Mouse (Mus musculus): ENCODE results near the gene Tmem232. TPM values are rescaled to one million over a fixed set of nuclear protein-coding genes. Genes with fewer than 3 reads are reported as not detected.
A peak's percentile ranks its signal among the peaks of the same experiment; 100 is the strongest.

The Tmem232 gene
- total and polyA plus RNA-seq, 2 experiments from 2014 or later: 0.18 TPM; not detected in 1

GRCm38 (mm10) chr17:65561361-65562015 is 20.9 kb upstream of the Tmem232 start:
- Histone ChIP-seq H3K4me2 (ENCODE audit: low read depth, low read length) (no peak overlapping the region), H3K4me1 (ENCODE audit: control insufficient read depth, insufficient read depth) (0 out of 2 replicates have a peak, but pooled peaks cover 11% of the 10 kb centered on the region), H3K9me3 (replicated peaks; ENCODE audit: control insufficient read depth, low read length) (no peaks in the 10 kb centered on the region), H3K36me3 (replicated peaks; ENCODE audit: control insufficient read depth, insufficient read depth, low read length) (no peaks in the 10 kb centered on the region), H3K27me3 (ENCODE audit: control insufficient read depth, insufficient read depth, low read length) (no peaks in the 10 kb centered on the region), H3K9ac (replicated peaks; ENCODE audit: low read depth, low read length) (no peak overlapping the region), H3K27ac (ENCODE audit: low read depth) (no peak overlapping the region), H3K4me3 (ENCODE audit: low read depth, low read length) (no peak overlapping the region)
- TF ChIP-seq EP300 (IDR thresholded peaks at IDR 0.05; ENCODE audit: low read depth) (no peak), CTCF (IDR thresholded peaks at IDR 0.05; ENCODE audit: low read depth) (no peak)
- ATAC-seq (ENCODE audit: insufficient read depth, low read depth) (no peak), DNase-seq (ENCODE audit: low spot score) (no peak)
- WGBS: 64% methylated on average over 6 of the region's 6 CpGs

GRCm38 (mm10) chr17:65559273-65559672 is 18.7 kb upstream of the Tmem232 start:
- DNase-seq (ENCODE audit: low spot score): peak; percentile 34
- Histone ChIP-seq H3K27me3 (ENCODE audit: control insufficient read depth, insufficient read depth, low read length) (no peaks in the 10 kb centered on the region), H3K4me2 (ENCODE audit: low read depth, low read length) (no peak overlapping the region), H3K27ac (ENCODE audit: low read depth) (no peak overlapping the region), H3K4me3 (ENCODE audit: low read depth, low read length) (no peak overlapping the region), H3K9ac (replicated peaks; ENCODE audit: low read depth, low read length) (no peak overlapping the region), H3K36me3 (replicated peaks; ENCODE audit: control insufficient read depth, insufficient read depth, low read length) (no peaks in the 10 kb centered on the region), H3K4me1 (ENCODE audit: control insufficient read depth, insufficient read depth) (0 out of 2 replicates have a peak, but pooled peaks cover 11% of the 10 kb centered on the region), H3K9me3 (replicated peaks; ENCODE audit: control insufficient read depth, low read length) (no peaks in the 10 kb centered on the region)
- 49% methylated on average over 5 of the region's 5 CpGs for WGBS
- no peak for ATAC-seq (ENCODE audit: insufficient read depth, low read depth)
- TF ChIP-seq CTCF (IDR thresholded peaks at IDR 0.05; ENCODE audit: low read depth) (peak; percentile 69), EP300 (IDR thresholded peaks at IDR 0.05; ENCODE audit: low read depth) (no peak)

- no peak for ATAC-seq (ENCODE audit: insufficient read depth, low read depth)
- H3K4me1 ChIP-seq (ENCODE audit: control insufficient read depth, insufficient read depth): 0 out of 2 replicates have a peak, but pooled peaks cover 11% of the 10 kb centered on the region
- DNase-seq (ENCODE audit: low spot score): no peak
- TF ChIP-seq CTCF (IDR thresholded peaks at IDR 0.05; ENCODE audit: low read depth) (no peak), EP300 (IDR thresholded peaks at IDR 0.05; ENCODE audit: low read depth) (no peak)
- no peak overlapping the region for H3K27ac ChIP-seq (ENCODE audit: low read depth)
- no peaks in the 10 kb centered on the region for H3K36me3 ChIP-seq (replicated peaks; ENCODE audit: control insufficient read depth, insufficient read depth, low read length)
- peak overlapping the region; percentile 21; the same call in 1 of the 2 replicates for H3K4me2 ChIP-seq (ENCODE audit: low read depth, low read length)
- no peaks in the 10 kb centered on the region for H3K9me3 ChIP-seq (replicated peaks; ENCODE audit: control insufficient read depth, low read length)
- H3K4me3 ChIP-seq (ENCODE audit: low read depth, low read length): no peak overlapping the region
- H3K9ac ChIP-seq (replicated peaks; ENCODE audit: low read depth, low read length): no peak overlapping the region
- 58% methylated on average over 9 of the region's 9 CpGs for WGBS
- no peaks in the 10 kb centered on the region for H3K27me3 ChIP-seq (ENCODE audit: control insufficient read depth, insufficient read depth, low read length)
Measured at GRCm38 (mm10) chr17:65558788-65559187, 18.2 kb upstream of the Tmem232 start.

GRCm38 (mm10) chr17:65558217-65558616 is 17.6 kb upstream of the Tmem232 start:
- Histone ChIP-seq H3K4me3 (ENCODE audit: low read depth, low read length) (no peak overlapping the region), H3K36me3 (replicated peaks; ENCODE audit: control insufficient read depth, insufficient read depth, low read length) (no peaks in the 10 kb centered on the region), H3K9ac (replicated peaks; ENCODE audit: low read depth, low read length) (no peak overlapping the region), H3K4me1 (ENCODE audit: control insufficient read depth, insufficient read depth) (0 out of 2 replicates have a peak, but pooled peaks cover 7% of the 10 kb centered on the region), H3K27ac (ENCODE audit: low read depth) (no peak overlapping the region), H3K9me3 (replicated peaks; ENCODE audit: control insufficient read depth, low read length) (no peaks in the 10 kb centered on the region), H3K27me3 (ENCODE audit: control insufficient read depth, insufficient read depth, low read length) (no peaks in the 10 kb centered on the region), H3K4me2 (ENCODE audit: low read depth, low read length) (peak overlapping the region; percentile 21; the same call in 1 of the 2 replicates)
- ATAC-seq (ENCODE audit: insufficient read depth, low read depth) (peak; percentile 62), DNase-seq (ENCODE audit: low spot score) (peak; percentile 62)
- 45% methylated on average over 9 of the region's 9 CpGs for whole genome bisulfite sequencing
- TF ChIP-seq CTCF (IDR thresholded peaks at IDR 0.05; ENCODE audit: low read depth) (peak; percentile 66), EP300 (IDR thresholded peaks at IDR 0.05; ENCODE audit: low read depth) (no peak)

GRCm38 (mm10) chr17:65557212-65557611 is 16.6 kb upstream of the Tmem232 start:
- no peak for ATAC-seq (ENCODE audit: insufficient read depth, low read depth)
- Histone ChIP-seq H3K36me3 (replicated peaks; ENCODE audit: control insufficient read depth, insufficient read depth, low read length) (no peaks in the 10 kb centered on the region), H3K4me1 (ENCODE audit: control insufficient read depth, insufficient read depth) (0 out of 2 replicates have a peak, but pooled peaks cover 5% of the 10 kb centered on the region), H3K4me3 (ENCODE audit: low read depth, low read length) (no peak overlapping the region), H3K27ac (ENCODE audit: low read depth) (no peak overlapping the region), H3K4me2 (ENCODE audit: low read depth, low read length) (no peak overlapping the region), H3K9ac (replicated peaks; ENCODE audit: low read depth, low read length) (no peak overlapping the region), H3K9me3 (replicated peaks; ENCODE audit: control insufficient read depth, low read length) (no peaks in the 10 kb centered on the region), H3K27me3 (ENCODE audit: control insufficient read depth, insufficient read depth, low read length) (no peaks in the 10 kb centered on the region)
- TF ChIP-seq CTCF (IDR thresholded peaks at IDR 0.05; ENCODE audit: low read depth): no peak
- TF ChIP-seq EP300 (IDR thresholded peaks at IDR 0.05; ENCODE audit: low read depth): no peak
- WGBS: 27% methylated on average over 6 of the region's 6 CpGs
- DNase-seq (ENCODE audit: low spot score): no peak

Data from heart, postnatal 0 days (tissue).